Mouse (Mus musculus): ENCODE measurements around the gene Dgki. TPM values are rescaled to one million over a fixed set of nuclear protein-coding genes. Genes with fewer than 3 reads are reported as not detected.

Gene Dgki
- total and polyA plus RNA-seq, 3 experiments, result 0.04 to 0.18 (median 0.08) TPM

- TF ChIP-seq CTCF (IDR thresholded peaks at IDR 0.05), result no peak
- TF ChIP-seq POLR2A (IDR thresholded peaks at IDR 0.05; ENCODE audit: insufficient read depth, low read depth, low read length), result no peak
- no peak for TF ChIP-seq EP300 (IDR thresholded peaks at IDR 0.05; ENCODE audit: insufficient read depth, low read depth, low read length)
- Histone ChIP-seq H3K27me3 (ENCODE audit: control insufficient read depth, insufficient read depth, low read length) (no peaks in the 10 kb centered on the region), H3K9ac (ENCODE audit: low read depth, low read length) (no peak overlapping the region), H3K4me3 (no peak overlapping the region), H3K79me2 (replicated peaks; ENCODE audit: control insufficient read depth, insufficient read depth, low read length) (no peaks in the 10 kb centered on the region), H3K4me1 (ENCODE audit: control insufficient read depth, insufficient read depth, low read length) (no peaks in the 10 kb centered on the region), H3K36me3 (ENCODE audit: control insufficient read depth, insufficient read depth, low read length) (no peaks in the 10 kb centered on the region), H3K27ac (no peak overlapping the region)
- intact Hi-C loops (cut with DNase I), result no loop called here
- WGBS, result 83% methylated on average over 3 of the region's 3 CpGs
- no peak for DNase-seq
These were observed 309.8 kb downstream of the Dgki start for GRCm38 (mm10) chr6:36990186-36990585.

DNA sequence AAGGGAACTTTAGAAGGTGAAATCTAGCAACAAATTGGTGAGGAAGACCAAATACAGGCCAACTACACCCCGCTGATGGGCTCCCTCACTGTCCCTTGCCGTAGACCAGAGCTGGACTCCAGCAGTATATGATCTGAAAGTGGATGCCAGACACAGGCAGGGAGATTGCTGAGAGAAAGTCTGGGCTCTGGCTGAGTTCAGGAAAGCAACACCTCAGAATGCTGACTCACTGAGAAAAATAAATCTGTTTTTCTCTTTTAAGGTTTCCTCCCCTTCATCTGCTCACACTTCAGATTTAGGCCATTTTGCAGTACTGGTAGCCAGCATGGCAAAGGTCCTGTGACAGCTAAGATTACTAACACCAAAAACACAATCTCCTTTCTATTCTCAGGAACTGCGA, 311.2 kb downstream of the Dgki start:
- intact Hi-C loops (cut with DNase I), result loop anchor here (10.0 kb wide), 1 partner anchor 174 kb away; the partner anchor contains the start of gene Ptn

GRCm38 (mm10) chr6:36981646-36982045, 318.3 kb downstream of the Dgki start:
- WGBS, result 32% methylated on average over 2 of the region's 2 CpGs

More for the DNA sequence above, 311.2 kb downstream of the Dgki start:
- Histone ChIP-seq H3K4me3 (no peak overlapping the region), H3K27me3 (ENCODE audit: control insufficient read depth, insufficient read depth, low read length) (no peaks in the 10 kb centered on the region), H3K36me3 (ENCODE audit: control insufficient read depth, insufficient read depth, low read length) (no peaks in the 10 kb centered on the region), H3K27ac (no peak overlapping the region), H3K9ac (ENCODE audit: low read depth, low read length) (no peak overlapping the region), H3K79me2 (replicated peaks; ENCODE audit: control insufficient read depth, insufficient read depth, low read length) (no peaks in the 10 kb centered on the region), H3K4me1 (ENCODE audit: control insufficient read depth, insufficient read depth, low read length) (no peaks in the 10 kb centered on the region)
- WGBS, result 94% methylated on average over 3 of the region's 3 CpGs
- DNase-seq, result no peak
- TF ChIP-seq CTCF (IDR thresholded peaks at IDR 0.05) (no peak), POLR2A (IDR thresholded peaks at IDR 0.05; ENCODE audit: insufficient read depth, low read depth, low read length) (no peak), EP300 (IDR thresholded peaks at IDR 0.05; ENCODE audit: insufficient read depth, low read depth, low read length) (no peak)

GRCm38 (mm10) chr6:36980475-36980874, 319.5 kb downstream of the Dgki start:
- Histone ChIP-seq H3K27ac (no peak overlapping the region), H3K4me1 (ENCODE audit: control insufficient read depth, insufficient read depth, low read length) (peaks cover 3% of the 10 kb centered on the region), H3K79me2 (replicated peaks; ENCODE audit: control insufficient read depth, insufficient read depth, low read length) (no peaks in the 10 kb centered on the region), H3K36me3 (ENCODE audit: control insufficient read depth, insufficient read depth, low read length) (no peaks in the 10 kb centered on the region; the same call in 1 of the 2 replicates), H3K9ac (ENCODE audit: low read depth, low read length) (no peak overlapping the region), H3K4me3 (no peak overlapping the region), H3K27me3 (ENCODE audit: control insufficient read depth, insufficient read depth, low read length) (no peaks in the 10 kb centered on the region)
- peak in 1 of 2 experiments; percentile 10 for DNase-seq
- intact Hi-C loops (cut with DNase I), result loop anchor here (10.0 kb wide), 1 partner anchor 166 kb away; the partner anchor contains the start of gene Ptn
- TF ChIP-seq POLR2A (IDR thresholded peaks at IDR 0.05; ENCODE audit: insufficient read depth, low read depth, low read length), result no peak
- TF ChIP-seq EP300 (IDR thresholded peaks at IDR 0.05; ENCODE audit: insufficient read depth, low read depth, low read length), result no peak
- TF ChIP-seq CTCF (IDR thresholded peaks at IDR 0.05), result no peak
- 47% methylated on average over 5 of the region's 5 CpGs for WGBS

More at GRCm38 (mm10) chr6:36981646-36982045, 318.3 kb downstream of the Dgki start:
- no peaks in the 10 kb centered on the region; the same call in 1 of the 2 replicates for H3K36me3 ChIP-seq (ENCODE audit: control insufficient read depth, insufficient read depth, low read length)
- intact Hi-C loops (cut with DNase I), result loop anchor here (10.0 kb wide), 1 partner anchor 167 kb away; the partner anchor contains the start of gene Ptn
- TF ChIP-seq POLR2A (IDR thresholded peaks at IDR 0.05; ENCODE audit: insufficient read depth, low read depth, low read length), result no peak
- no peak for TF ChIP-seq EP300 (IDR thresholded peaks at IDR 0.05; ENCODE audit: insufficient read depth, low read depth, low read length)
- no peak for TF ChIP-seq CTCF (IDR thresholded peaks at IDR 0.05)
- no peak overlapping the region for H3K27ac ChIP-seq
- DNase-seq, result no peak
- no peaks in the 10 kb centered on the region for H3K27me3 ChIP-seq (ENCODE audit: control insufficient read depth, insufficient read depth, low read length)
- H3K4me3 ChIP-seq, result no peak overlapping the region
- no peaks in the 10 kb centered on the region for H3K79me2 ChIP-seq (replicated peaks; ENCODE audit: control insufficient read depth, insufficient read depth, low read length)
- peaks cover 3% of the 10 kb centered on the region for H3K4me1 ChIP-seq (ENCODE audit: control insufficient read depth, insufficient read depth, low read length)
- no peak overlapping the region for H3K9ac ChIP-seq (ENCODE audit: low read depth, low read length)

GRCm38 (mm10) chr6:36978176-36978575, 321.8 kb downstream of the Dgki start:
- WGBS, result 71% methylated on average over 1 of the region's 1 CpGs
- intact Hi-C loops (cut with DNase I), result no loop called here
- DNase-seq, result no peak

GRCm38 (mm10) chr6:36973096-36973495, 326.9 kb downstream of the Dgki start:
- no peak for DNase-seq
- H3K9ac ChIP-seq (ENCODE audit: low read depth, low read length), result no peak overlapping the region

More at GRCm38 (mm10) chr6:36978176-36978575, 321.8 kb downstream of the Dgki start:
- Histone ChIP-seq H3K4me1 (ENCODE audit: control insufficient read depth, insufficient read depth, low read length) (peaks cover 3% of the 10 kb centered on the region), H3K27me3 (ENCODE audit: control insufficient read depth, insufficient read depth, low read length) (no peaks in the 10 kb centered on the region), H3K9ac (ENCODE audit: low read depth, low read length) (no peak overlapping the region), H3K36me3 (ENCODE audit: control insufficient read depth, insufficient read depth, low read length) (no peaks in the 10 kb centered on the region; the same call in 1 of the 2 replicates), H3K27ac (no peak overlapping the region), H3K79me2 (replicated peaks; ENCODE audit: control insufficient read depth, insufficient read depth, low read length) (no peaks in the 10 kb centered on the region), H3K4me3 (no peak overlapping the region)
- TF ChIP-seq EP300 (IDR thresholded peaks at IDR 0.05; ENCODE audit: insufficient read depth, low read depth, low read length) (no peak), CTCF (IDR thresholded peaks at IDR 0.05) (no peak)

More at GRCm38 (mm10) chr6:36973096-36973495, 326.9 kb downstream of the Dgki start:
- Histone ChIP-seq H3K4me3 (no peak overlapping the region), H3K27me3 (ENCODE audit: control insufficient read depth, insufficient read depth, low read length) (no peaks in the 10 kb centered on the region), H3K4me1 (ENCODE audit: control insufficient read depth, insufficient read depth, low read length) (peaks cover 1% of the 10 kb centered on the region), H3K36me3 (ENCODE audit: control insufficient read depth, insufficient read depth, low read length) (no peaks in the 10 kb centered on the region), H3K27ac (no peak overlapping the region), H3K79me2 (replicated peaks; ENCODE audit: control insufficient read depth, insufficient read depth, low read length) (no peaks in the 10 kb centered on the region)
- 32% methylated on average over 9 of the region's 9 CpGs for WGBS
- intact Hi-C loops (cut with DNase I), result no loop called here
- TF ChIP-seq CTCF (IDR thresholded peaks at IDR 0.05) (no peak), EP300 (IDR thresholded peaks at IDR 0.05; ENCODE audit: insufficient read depth, low read depth, low read length) (no peak), POLR2A (IDR thresholded peaks at IDR 0.05; ENCODE audit: insufficient read depth, low read depth, low read length) (no peak)
